Mouse (Mus musculus): ENCODE results near the gene Enox1. TPM values are rescaled to one million over a fixed set of nuclear protein-coding genes. Genes with fewer than 3 reads are reported as not detected.

The Enox1 gene
- polyA plus RNA-seq, 1 experiment = not detected

GRCm38 (mm10) chr14:77389276-77389675 lies 232.7 kb downstream of the Enox1 start:
- Histone ChIP-seq H3K36me3 (ENCODE audit: control insufficient read depth) (no peaks in the 10 kb centered on the region), H3K27me3 (ENCODE audit: control insufficient read depth) (no peaks in the 10 kb centered on the region), H3K4me3 (replicated peaks) (no peak overlapping the region), H3K9me3 (ENCODE audit: control insufficient read depth, low read length) (peaks cover 1% of the 10 kb centered on the region; the same call in 1 of the 2 replicates), H3K4me1 (ENCODE audit: control insufficient read depth) (no peaks in the 10 kb centered on the region)
- no peak for TF ChIP-seq TAL1 (IDR thresholded peaks at IDR 0.05; ENCODE audit: low read length)
- no peak for TF ChIP-seq GATA1 (IDR thresholded peaks at IDR 0.05; ENCODE audit: low read length)

DNA sequence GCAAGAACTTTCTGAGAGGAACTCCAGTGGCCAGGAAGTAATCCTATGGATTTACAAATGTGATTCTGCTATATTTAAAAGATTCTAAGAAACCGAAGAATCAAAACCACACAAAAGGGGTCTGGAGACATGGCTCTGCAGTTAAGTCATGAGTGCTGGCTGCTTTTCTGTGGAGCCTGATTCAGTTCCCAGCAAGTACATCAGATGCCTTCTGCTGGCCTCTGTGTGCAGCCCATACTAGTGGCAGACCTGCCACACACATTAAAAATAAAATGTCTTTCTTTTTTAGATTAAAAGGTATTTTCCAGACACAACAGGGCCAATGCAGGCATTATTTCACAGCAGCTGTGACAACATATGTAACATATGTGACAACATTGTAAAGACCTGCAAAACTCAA lies 235.9 kb downstream of the Enox1 start:
- Histone ChIP-seq H3K4me1 (ENCODE audit: control insufficient read depth) (no peaks in the 10 kb centered on the region), H3K9me3 (ENCODE audit: control insufficient read depth, low read length) (peaks cover 4% of the 10 kb centered on the region; the same call in 1 of the 2 replicates), H3K4me3 (replicated peaks) (no peak overlapping the region), H3K36me3 (ENCODE audit: control insufficient read depth) (no peaks in the 10 kb centered on the region), H3K27me3 (ENCODE audit: control insufficient read depth) (no peaks in the 10 kb centered on the region)
- TF ChIP-seq GATA1 (IDR thresholded peaks at IDR 0.05; ENCODE audit: low read length) = no peak
- no peak for TF ChIP-seq TAL1 (IDR thresholded peaks at IDR 0.05; ENCODE audit: low read length)

GRCm38 (mm10) chr14:77406241-77407114 lies 249.9 kb downstream of the Enox1 start:
- no peaks in the 10 kb centered on the region for H3K36me3 ChIP-seq (ENCODE audit: control insufficient read depth)
- H3K9me3 ChIP-seq (ENCODE audit: control insufficient read depth, low read length) = no peaks in the 10 kb centered on the region
- no peaks in the 10 kb centered on the region for H3K27me3 ChIP-seq (ENCODE audit: control insufficient read depth)
- H3K4me1 ChIP-seq (ENCODE audit: control insufficient read depth) = no peaks in the 10 kb centered on the region
- H3K4me3 ChIP-seq (replicated peaks) = no peak overlapping the region
- TF ChIP-seq TAL1 (IDR thresholded peaks at IDR 0.05; ENCODE audit: low read length) (no peak), GATA1 (IDR thresholded peaks at IDR 0.05; ENCODE audit: low read length) (no peak)

GRCm38 (mm10) chr14:77409271-77409940 lies 252.8 kb downstream of the Enox1 start:
- Histone ChIP-seq H3K4me1 (ENCODE audit: control insufficient read depth) (no peaks in the 10 kb centered on the region), H3K4me3 (replicated peaks) (no peak overlapping the region)
- TF ChIP-seq GATA1 (IDR thresholded peaks at IDR 0.05; ENCODE audit: low read length) (no peak), TAL1 (IDR thresholded peaks at IDR 0.05; ENCODE audit: low read length) (no peak)

GRCm38 (mm10) chr14:77410354-77410753 lies 253.8 kb downstream of the Enox1 start:
- Histone ChIP-seq H3K9me3 (ENCODE audit: control insufficient read depth, low read length) (no peaks in the 10 kb centered on the region), H3K27me3 (ENCODE audit: control insufficient read depth) (no peaks in the 10 kb centered on the region), H3K4me3 (replicated peaks) (no peak overlapping the region), H3K36me3 (ENCODE audit: control insufficient read depth) (no peaks in the 10 kb centered on the region), H3K4me1 (ENCODE audit: control insufficient read depth) (no peaks in the 10 kb centered on the region)
- TF ChIP-seq GATA1 (IDR thresholded peaks at IDR 0.05; ENCODE audit: low read length) = no peak
- no peak for TF ChIP-seq TAL1 (IDR thresholded peaks at IDR 0.05; ENCODE audit: low read length)

More at GRCm38 (mm10) chr14:77409271-77409940, 252.8 kb downstream of the Enox1 start:
- no peaks in the 10 kb centered on the region for H3K27me3 ChIP-seq (ENCODE audit: control insufficient read depth)
- H3K36me3 ChIP-seq (ENCODE audit: control insufficient read depth) = no peaks in the 10 kb centered on the region
- no peaks in the 10 kb centered on the region for H3K9me3 ChIP-seq (ENCODE audit: control insufficient read depth, low read length)

- no peak for TF ChIP-seq TAL1 (IDR thresholded peaks at IDR 0.05; ENCODE audit: low read length)
- Histone ChIP-seq H3K9me3 (ENCODE audit: control insufficient read depth, low read length) (no peaks in the 10 kb centered on the region), H3K27me3 (ENCODE audit: control insufficient read depth) (no peaks in the 10 kb centered on the region), H3K4me1 (ENCODE audit: control insufficient read depth) (no peaks in the 10 kb centered on the region), H3K4me3 (replicated peaks) (no peak overlapping the region), H3K36me3 (ENCODE audit: control insufficient read depth) (no peaks in the 10 kb centered on the region)
Measured at GRCm38 (mm10) chr14:77413106-77413505, 256.5 kb downstream of the Enox1 start.

DNA sequence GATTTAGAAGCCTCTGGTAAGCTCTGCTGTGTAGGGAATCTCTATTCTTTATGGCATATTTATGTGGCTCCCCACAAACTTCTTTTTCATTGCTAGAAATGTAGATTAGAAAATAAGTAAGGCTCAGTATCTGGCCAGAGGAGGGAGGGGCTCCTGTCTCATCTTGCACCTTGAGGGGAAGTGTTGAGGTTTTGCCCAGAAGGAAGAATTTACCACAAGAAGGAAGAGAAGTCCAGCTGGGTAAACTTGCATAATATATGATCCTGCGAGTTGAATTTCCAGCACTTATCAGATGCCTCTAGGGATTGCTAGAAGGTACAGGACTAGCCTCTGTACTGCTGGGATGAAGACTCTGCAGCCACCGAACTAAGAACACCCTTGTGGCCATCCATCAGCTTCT lies 259.8 kb downstream of the Enox1 start:
- TF ChIP-seq TAL1 (IDR thresholded peaks at IDR 0.05; ENCODE audit: low read length) (no peak), GATA1 (IDR thresholded peaks at IDR 0.05; ENCODE audit: low read length) (no peak)
- Histone ChIP-seq H3K4me3 (replicated peaks) (no peak overlapping the region), H3K36me3 (ENCODE audit: control insufficient read depth) (no peaks in the 10 kb centered on the region), H3K27me3 (ENCODE audit: control insufficient read depth) (no peaks in the 10 kb centered on the region), H3K4me1 (ENCODE audit: control insufficient read depth) (no peaks in the 10 kb centered on the region), H3K9me3 (ENCODE audit: control insufficient read depth, low read length) (no peaks in the 10 kb centered on the region)

- no peak for TF ChIP-seq GATA1 (IDR thresholded peaks at IDR 0.05; ENCODE audit: low read length)
- no peak for TF ChIP-seq TAL1 (IDR thresholded peaks at IDR 0.05; ENCODE audit: low read length)
- Histone ChIP-seq H3K4me1 (ENCODE audit: control insufficient read depth) (no peaks in the 10 kb centered on the region), H3K36me3 (ENCODE audit: control insufficient read depth) (no peaks in the 10 kb centered on the region), H3K9me3 (ENCODE audit: control insufficient read depth, low read length) (no peaks in the 10 kb centered on the region), H3K27me3 (ENCODE audit: control insufficient read depth) (no peaks in the 10 kb centered on the region), H3K4me3 (replicated peaks) (no peak overlapping the region)
Measured at GRCm38 (mm10) chr14:77421031-77421430, 264.5 kb downstream of the Enox1 start.

DNA sequence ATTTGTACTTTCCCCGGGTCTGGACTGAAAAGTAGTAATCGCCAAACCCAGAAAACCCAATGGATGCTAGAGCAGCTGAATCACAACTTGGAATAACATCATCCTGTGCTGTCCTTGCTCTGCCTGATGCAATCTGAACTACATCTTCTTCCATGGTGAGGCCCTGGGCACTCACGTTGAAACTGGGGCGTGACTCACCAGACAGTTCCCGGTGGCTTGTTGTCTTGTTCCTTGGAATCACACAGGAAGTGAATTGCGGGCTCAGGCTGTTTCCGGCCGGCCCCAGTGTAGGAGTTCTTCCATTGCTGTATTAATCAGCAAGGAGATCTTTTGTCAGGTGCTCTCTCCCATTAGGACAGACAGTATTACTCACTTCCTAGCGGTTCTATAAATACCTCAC lies 266.6 kb downstream of the Enox1 start:
- TF ChIP-seq TAL1 (IDR thresholded peaks at IDR 0.05; ENCODE audit: low read length) (no peak), GATA1 (IDR thresholded peaks at IDR 0.05; ENCODE audit: low read length) (no peak)
- no peaks in the 10 kb centered on the region for H3K4me1 ChIP-seq (ENCODE audit: control insufficient read depth)
- no peaks in the 10 kb centered on the region for H3K9me3 ChIP-seq (ENCODE audit: control insufficient read depth, low read length)
- no peaks in the 10 kb centered on the region for H3K36me3 ChIP-seq (ENCODE audit: control insufficient read depth)
- no peak overlapping the region for H3K4me3 ChIP-seq (replicated peaks)
- no peaks in the 10 kb centered on the region for H3K27me3 ChIP-seq (ENCODE audit: control insufficient read depth)
